Mouse (Mus musculus) ovary, postnatal 36 days (tissue): ENCODE results near the gene Micall2.
"Not testable (repeated sequence)": the region's sequence is repeated elsewhere in the genome, so short reads cannot be mapped to it uniquely, and the experiment has no call there.

Source experiments
- DNase-seq: peaks from one replicate; pipeline ENCODE4 v3.0.0; 2022; ENCODE audit warnings: low spot score, mixed read lengths

The Micall2 gene

GRCm38 (mm10) chr5:139730712-139731486 is 5.2 kb downstream of the Micall2 start:
- no peak for DNase-seq

- DNase-seq: no peak
These were observed 8.9 kb downstream of the Micall2 start for GRCm38 (mm10) chr5:139727261-139727660.

GRCm38 (mm10) chr5:139726186-139726585 is 9.9 kb downstream of the Micall2 start:
- DNase-seq: no peak

- no peak for DNase-seq
These were observed 11.6 kb downstream of the Micall2 start for GRCm38 (mm10) chr5:139724336-139725116.

- DNase-seq: no peak
These were observed 13.0 kb downstream of the Micall2 start for GRCm38 (mm10) chr5:139723113-139723512.

- no peak for DNase-seq
These were observed 13.4 kb downstream of the Micall2 start for GRCm38 (mm10) chr5:139722709-139723108.

GRCm38 (mm10) chr5:139718949-139719348 is 17.2 kb downstream of the Micall2 start:
- DNase-seq: no peak

- DNase-seq: no peak
These were observed 17.6 kb downstream of the Micall2 start for GRCm38 (mm10) chr5:139718540-139718939.

GRCm38 (mm10) chr5:139717723-139718122 is 18.4 kb downstream of the Micall2 start:
- peak; percentile 52 for DNase-seq

GRCm38 (mm10) chr5:139706496-139706895 is 29.6 kb downstream of the Micall2 start:
- DNase-seq: no peak

- no peak for DNase-seq
These were observed 33.2 kb downstream of the Micall2 start for GRCm38 (mm10) chr5:139702905-139703304.

GRCm38 (mm10) chr5:139702236-139702635 is 33.9 kb downstream of the Micall2 start:
- DNase-seq: no peak

- no peak for DNase-seq
These were observed 39.2 kb downstream of the Micall2 start for GRCm38 (mm10) chr5:139696954-139697353.

- not testable (repeated sequence) for DNase-seq
These were observed 40.3 kb downstream of the Micall2 start for GRCm38 (mm10) chr5:139695876-139696275.

GRCm38 (mm10) chr5:139694989-139695571 is 41.1 kb downstream of the Micall2 start:
- DNase-seq: no peak

- no peak for DNase-seq
These were observed 41.7 kb downstream of the Micall2 start for GRCm38 (mm10) chr5:139694292-139694988.

GRCm38 (mm10) chr5:139690791-139691190 is 45.3 kb downstream of the Micall2 start:
- DNase-seq: no peak

- DNase-seq: no peak
These were observed 47.8 kb downstream of the Micall2 start for GRCm38 (mm10) chr5:139688356-139688755.

GRCm38 (mm10) chr5:139687646-139688045 is 48.5 kb downstream of the Micall2 start:
- DNase-seq: peak; percentile 33

GRCm38 (mm10) chr5:139686530-139687249 is 49.4 kb downstream of the Micall2 start:
- no peak for DNase-seq

- no peak for DNase-seq
These were observed 52.9 kb downstream of the Micall2 start for GRCm38 (mm10) chr5:139683228-139683627.

- no peak for DNase-seq
These were observed 53.5 kb downstream of the Micall2 start for GRCm38 (mm10) chr5:139682631-139682977.
